Mouse (Mus musculus): ENCODE measurements around the gene Ppef1. TPM values are rescaled to one million over a fixed set of nuclear protein-coding genes. Genes with fewer than 3 reads are reported as not detected.
"Not testable (repeated sequence)": the region's sequence is repeated elsewhere in the genome, so short reads cannot be mapped to it uniquely, and the experiment has no call there.

Gene Ppef1
- 0.17 and 0.54 TPM in 2 replicates for polyA plus RNA-seq (2016; fragmentation: Nextera tagmentation; extraction: Ambion mirVana)

DNA sequence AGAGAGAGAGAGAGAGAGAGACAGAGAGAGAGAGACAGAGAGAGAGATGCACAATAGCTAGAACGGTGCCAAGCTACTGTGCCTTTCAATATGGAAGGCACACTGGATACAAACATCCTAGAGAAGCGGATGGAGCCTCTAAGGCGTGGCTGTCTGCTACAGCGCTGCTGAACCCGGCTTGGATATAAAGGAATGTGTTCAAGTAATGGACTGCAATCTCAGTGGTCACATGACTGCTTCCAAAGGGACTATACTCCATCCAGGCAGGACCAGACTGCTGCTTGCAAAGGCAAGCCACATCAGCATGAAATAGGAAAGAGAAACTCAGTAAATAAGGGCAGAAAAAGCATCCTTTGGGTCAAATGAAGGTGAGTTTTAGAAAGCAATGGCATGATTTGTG is at the start of gene Ppef1:
TSS of gene Ppef1 (minus strand) at position 116 of the 400 bp plus-strand sequence.
- Histone ChIP-seq H3K27me3 (ENCODE audit: poor library complexity, severe bottlenecking) (peaks cover 76% of the 10 kb centered on the region), H3K36me3 (replicated peaks) (no peaks in the 10 kb centered on the region), H3K4me3 (no peak within 1 kb of the TSS), H3K27ac (no peak within 1 kb of the TSS), H3K4me1 (no peaks in the 10 kb centered on the region), H3K9me3 (no peaks in the 10 kb centered on the region)
- WGBS = 85% methylated on average over 5 of the region's 5 CpGs
- no peak for DNase-seq (ENCODE audit: extremely low spot score, low spot score)

DNA sequence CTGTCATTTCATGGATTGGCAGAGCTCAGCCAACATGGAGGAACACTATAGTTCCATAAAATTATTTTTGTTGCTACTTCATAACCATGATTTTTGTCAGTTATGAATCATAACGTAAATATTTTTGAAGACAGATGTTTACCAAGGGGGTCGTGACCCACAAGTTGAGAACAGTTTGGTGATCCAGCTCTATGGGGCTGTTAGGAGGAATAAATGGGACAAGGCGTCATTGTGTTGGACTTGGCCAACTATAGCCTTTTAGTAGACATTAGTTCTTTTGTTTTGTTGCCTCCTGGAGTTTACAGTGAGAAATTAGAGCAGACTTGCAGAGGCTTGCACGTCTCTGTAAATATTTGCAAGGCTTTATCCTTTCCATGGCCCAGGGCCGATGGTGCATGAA is 46.7 kb upstream of the Ppef1 start:
- Histone ChIP-seq H3K27ac (no peak overlapping the region), H3K36me3 (replicated peaks) (no peaks in the 10 kb centered on the region), H3K9me3 (no peaks in the 10 kb centered on the region), H3K4me1 (no peaks in the 10 kb centered on the region), H3K27me3 (ENCODE audit: poor library complexity, severe bottlenecking) (peaks cover 91% of the 10 kb centered on the region), H3K4me3 (no peak overlapping the region)
- 82% methylated on average over 5 of the region's 5 CpGs for WGBS
- no peak for DNase-seq (ENCODE audit: extremely low spot score, low spot score)

DNA sequence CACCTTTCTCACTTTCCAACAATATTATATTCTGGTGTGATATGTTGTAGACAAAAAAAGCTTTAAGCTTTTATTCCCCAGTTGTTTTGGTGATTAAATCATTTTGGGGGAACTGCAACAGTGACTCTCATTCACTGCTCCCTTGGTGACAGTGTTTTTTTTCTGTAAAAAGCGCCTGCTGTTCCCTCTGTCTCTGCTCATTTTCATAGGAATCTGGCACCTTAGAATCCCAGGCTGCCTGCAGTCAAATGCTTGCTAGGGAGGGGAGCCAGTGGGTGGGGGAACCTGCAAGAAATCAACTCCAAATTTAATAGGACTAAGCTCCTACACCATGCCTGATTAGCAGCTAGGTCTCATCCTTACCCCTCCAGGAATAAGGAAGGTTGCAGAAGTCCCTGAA is 37.5 kb upstream of the Ppef1 start:
- Histone ChIP-seq H3K36me3 (replicated peaks) (no peaks in the 10 kb centered on the region), H3K27me3 (ENCODE audit: poor library complexity, severe bottlenecking) (peaks cover 91% of the 10 kb centered on the region)

GRCm38 (mm10) chrX:160769622-160770021 is 34.1 kb upstream of the Ppef1 start:
- not testable (repeated sequence) for H3K4me3 ChIP-seq
- WGBS = 85% methylated on average over 5 of the region's 5 CpGs

More for the DNA sequence above, 37.5 kb upstream of the Ppef1 start:
- Histone ChIP-seq H3K4me3 (no peak overlapping the region), H3K4me1 (no peaks in the 10 kb centered on the region), H3K9me3 (no peaks in the 10 kb centered on the region), H3K27ac (no peak overlapping the region)
- 17% methylated on average over 1 of the region's 1 CpGs for WGBS
- DNase-seq (ENCODE audit: extremely low spot score, low spot score) = no peak

GRCm38 (mm10) chrX:160767713-160768112 is 32.1 kb upstream of the Ppef1 start, which contains the start of gene Rs1:
Gene Rs1, plus strand, starts transcription at chrX:160768013.
- Histone ChIP-seq H3K27me3 (ENCODE audit: poor library complexity, severe bottlenecking) (peaks cover 93% of the 10 kb centered on the region), H3K36me3 (replicated peaks) (no peaks in the 10 kb centered on the region), H3K4me3 (peak within 1 kb of the TSS; percentile 57; the same call in 1 of the 2 replicates), H3K9me3 (no peaks in the 10 kb centered on the region), H3K4me1 (no peaks in the 10 kb centered on the region), H3K27ac (no peak within 1 kb of the TSS)
- 87% methylated on average over 2 of the region's 2 CpGs for WGBS
- no peak for DNase-seq (ENCODE audit: extremely low spot score, low spot score)

More at GRCm38 (mm10) chrX:160769622-160770021, 34.1 kb upstream of the Ppef1 start:
- H3K4me1 ChIP-seq; H3K36me3 ChIP-seq (replicated peaks); DNase-seq (ENCODE audit: extremely low spot score, low spot score); H3K9me3 ChIP-seq; H3K27ac ChIP-seq: not testable (repeated sequence)
- peaks cover 95% of the 10 kb centered on the region for H3K27me3 ChIP-seq (ENCODE audit: poor library complexity, severe bottlenecking)

DNA sequence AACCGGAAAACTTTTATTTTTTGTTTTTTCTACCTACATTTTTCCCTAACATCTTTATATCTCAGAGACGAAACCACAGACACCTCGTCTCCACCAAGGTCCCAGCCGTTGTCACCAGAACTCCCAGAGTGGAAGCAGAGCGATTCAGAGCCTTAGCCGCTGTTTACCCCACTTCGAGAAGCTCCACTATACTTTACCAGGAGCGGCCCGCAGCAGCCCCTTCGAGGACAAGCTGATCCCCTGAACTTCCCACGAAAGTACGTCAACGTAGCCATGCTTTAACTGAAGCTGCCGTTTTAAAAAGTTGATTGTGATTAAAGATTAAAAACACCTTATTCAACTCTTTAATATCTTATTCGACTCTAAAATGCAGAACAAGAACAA is 30.7 kb upstream of the Ppef1 start:
- H3K4me3 ChIP-seq = peak overlapping the region; percentile 57
- no peaks in the 10 kb centered on the region for H3K4me1 ChIP-seq
- DNase-seq (ENCODE audit: extremely low spot score, low spot score) = no peak
- WGBS = 33% methylated on average over 15 of the region's 15 CpGs
- no peaks in the 10 kb centered on the region for H3K9me3 ChIP-seq
- H3K27me3 ChIP-seq (ENCODE audit: poor library complexity, severe bottlenecking) = peaks cover 90% of the 10 kb centered on the region
- H3K27ac ChIP-seq = peak overlapping the region; percentile 44
- no peaks in the 10 kb centered on the region for H3K36me3 ChIP-seq (replicated peaks)

GRCm38 (mm10) chrX:160765389-160766232 is 30.0 kb upstream of the Ppef1 start:
- H3K9me3 ChIP-seq = no peaks in the 10 kb centered on the region
- H3K36me3 ChIP-seq (replicated peaks) = no peaks in the 10 kb centered on the region
- peak overlapping the region; percentile 57 for H3K4me3 ChIP-seq
- H3K27ac ChIP-seq = peak overlapping the region; percentile 74; the same call in 1 of the 2 replicates
- H3K4me1 ChIP-seq = no peaks in the 10 kb centered on the region
- DNase-seq (ENCODE audit: extremely low spot score, low spot score) = peak; percentile 80
- peaks cover 90% of the 10 kb centered on the region for H3K27me3 ChIP-seq (ENCODE audit: poor library complexity, severe bottlenecking)
- 23% methylated on average over 30 of the region's 30 CpGs for WGBS

DNA sequence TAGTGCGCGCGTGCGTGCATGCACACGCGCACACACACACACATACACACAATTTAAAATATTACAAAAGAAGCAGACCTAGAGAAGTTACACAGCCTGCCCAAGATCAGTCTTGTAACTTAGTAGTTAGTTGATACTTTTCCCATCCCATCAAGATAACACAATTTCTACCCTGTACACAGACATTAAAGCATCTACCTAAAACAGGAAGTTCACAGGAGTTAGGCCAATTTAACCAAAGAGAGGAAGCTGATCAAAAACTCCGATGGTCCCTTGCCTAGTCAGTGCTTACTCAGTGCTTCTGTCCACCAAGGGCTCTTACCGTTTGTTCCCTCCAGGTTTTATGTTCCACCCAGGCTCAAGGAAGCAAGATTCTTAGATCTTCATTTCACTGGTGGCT is 15.2 kb upstream of the Ppef1 start:
- Histone ChIP-seq H3K36me3 (replicated peaks) (no peaks in the 10 kb centered on the region), H3K4me3 (no peak overlapping the region), H3K4me1 (no peaks in the 10 kb centered on the region), H3K27ac (no peak overlapping the region), H3K27me3 (ENCODE audit: poor library complexity, severe bottlenecking) (peaks cover 77% of the 10 kb centered on the region), H3K9me3 (no peaks in the 10 kb centered on the region)
- WGBS = 96% methylated on average over 8 of the region's 8 CpGs
- DNase-seq (ENCODE audit: extremely low spot score, low spot score) = no peak

GRCm38 (mm10) chrX:160748653-160749052 is 13.1 kb upstream of the Ppef1 start:
- 83% methylated on average over 1 of the region's 1 CpGs for WGBS
- Histone ChIP-seq H3K27ac (no peak overlapping the region), H3K9me3 (no peaks in the 10 kb centered on the region), H3K4me3 (no peak overlapping the region), H3K4me1 (no peaks in the 10 kb centered on the region), H3K27me3 (ENCODE audit: poor library complexity, severe bottlenecking) (peaks cover 75% of the 10 kb centered on the region), H3K36me3 (replicated peaks) (no peaks in the 10 kb centered on the region)
- no peak for DNase-seq (ENCODE audit: extremely low spot score, low spot score)

GRCm38 (mm10) chrX:160745399-160745798 is 9.8 kb upstream of the Ppef1 start:
- 88% methylated on average over 1 of the region's 1 CpGs for WGBS
- H3K27ac ChIP-seq = no peak overlapping the region
- H3K4me3 ChIP-seq = no peak overlapping the region
- no peak for DNase-seq (ENCODE audit: extremely low spot score, low spot score)
- H3K9me3 ChIP-seq = no peaks in the 10 kb centered on the region
- no peaks in the 10 kb centered on the region for H3K36me3 ChIP-seq (replicated peaks)
- peaks cover 72% of the 10 kb centered on the region for H3K27me3 ChIP-seq (ENCODE audit: poor library complexity, severe bottlenecking)
- no peaks in the 10 kb centered on the region for H3K4me1 ChIP-seq

- H3K27me3 ChIP-seq (ENCODE audit: poor library complexity, severe bottlenecking) = peaks cover 95% of the 10 kb centered on the region
- DNase-seq (ENCODE audit: extremely low spot score, low spot score) = no peak
- 26% methylated on average over 1 of the region's 1 CpGs for WGBS
Measured at GRCm38 (mm10) chrX:160699171-160699570, 36.4 kb downstream of the Ppef1 start.

GRCm38 (mm10) chrX:160691559-160691958 is 44.0 kb downstream of the Ppef1 start:
- Histone ChIP-seq H3K4me3 (no peak overlapping the region), H3K36me3 (replicated peaks) (no peaks in the 10 kb centered on the region), H3K27ac (no peak overlapping the region), H3K4me1 (no peaks in the 10 kb centered on the region), H3K27me3 (ENCODE audit: poor library complexity, severe bottlenecking) (peaks cover 83% of the 10 kb centered on the region), H3K9me3 (no peaks in the 10 kb centered on the region)
- no peak for DNase-seq (ENCODE audit: extremely low spot score, low spot score)
- WGBS = 95% methylated on average over 3 of the region's 3 CpGs

More at GRCm38 (mm10) chrX:160699171-160699570, 36.4 kb downstream of the Ppef1 start:
- Histone ChIP-seq H3K36me3 (replicated peaks) (no peaks in the 10 kb centered on the region), H3K4me1 (peaks cover 3% of the 10 kb centered on the region; the same call in 1 of the 2 replicates), H3K9me3 (no peaks in the 10 kb centered on the region), H3K27ac (no peak overlapping the region), H3K4me3 (no peak overlapping the region)

DNA sequence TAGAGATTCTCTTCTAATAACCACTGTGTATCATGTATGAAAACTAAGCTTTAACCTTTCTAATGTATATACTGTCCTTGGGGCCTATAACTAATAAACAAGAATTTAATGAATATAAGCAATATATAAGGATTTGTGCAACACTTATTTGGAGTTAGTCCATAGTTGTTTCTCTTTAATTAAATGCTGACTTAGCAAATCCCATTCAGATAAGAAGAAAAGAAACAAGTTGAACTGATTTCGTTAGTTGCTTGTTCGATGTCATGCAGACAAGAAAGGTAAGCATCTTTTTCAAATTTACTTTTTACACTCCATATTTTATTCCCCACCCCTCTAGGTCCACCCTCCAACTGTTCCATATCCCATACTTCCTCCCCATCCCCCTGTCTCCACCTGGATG is 45.5 kb downstream of the Ppef1 start:
- WGBS = 84% methylated on average over 2 of the region's 2 CpGs
- DNase-seq (ENCODE audit: extremely low spot score, low spot score) = no peak
- no peaks in the 10 kb centered on the region for H3K4me1 ChIP-seq
- H3K36me3 ChIP-seq (replicated peaks) = no peaks in the 10 kb centered on the region
- H3K27ac ChIP-seq = no peak overlapping the region
- no peak overlapping the region for H3K4me3 ChIP-seq
- H3K27me3 ChIP-seq (ENCODE audit: poor library complexity, severe bottlenecking) = peaks cover 77% of the 10 kb centered on the region
- no peaks in the 10 kb centered on the region for H3K9me3 ChIP-seq
